Mouse (Mus musculus) liver, embryonic 11.5 days (tissue): Measurements from ENCODE around the gene Trmt61a. TPM values are rescaled to one million over a fixed set of nuclear protein-coding genes. Genes with fewer than 3 reads are reported as not detected.

Source experiments
- ATAC-seq: fragments of 200-750 bp; cut with Nextera tagmentation; replicated peaks from 2 replicates; pipeline ENCODE4 v1.8.0; 2017; ENCODE audit warnings: moderate number of reproducible peaks, mild to moderate bottlenecking, moderate TSS enrichment, moderate library complexity; ENCODE audit not compliant: low FRiP score
- DNase-seq: peaks from one replicate; pipeline ENCODE4 v3.0.0-alpha.2; 2017; ENCODE audit warnings: low spot score
- H3K27ac ChIP-seq: fragments of 300-500 bp; sonication (generic); 2 replicates; pipeline ENCODE4 v1.5.1; 2014; ENCODE audit warnings: mild to moderate bottlenecking, low read depth, low read length, control low read depth
- H3K27me3 ChIP-seq: fragments of 300-500 bp; sonication (generic); replicated peaks from 2 replicates; pipeline ENCODE4 v1.6.1; 2014; ENCODE audit warnings: low read length, mixed read lengths; ENCODE audit not compliant: control insufficient read depth, insufficient read depth
- H3K36me3 ChIP-seq: fragments of 300-500 bp; sonication (generic); 2 replicates; pipeline ENCODE4 v1.6.1; 2014; ENCODE audit warnings: mild to moderate bottlenecking, low read length, moderate library complexity, mixed read lengths; ENCODE audit not compliant: control insufficient read depth, insufficient read depth
- H3K4me1 ChIP-seq: fragments of 300-500 bp; sonication (generic); replicated peaks from 2 replicates; pipeline ENCODE4 v1.6.1; 2014; ENCODE audit warnings: low read length, mixed read lengths; ENCODE audit not compliant: control insufficient read depth, insufficient read depth
- H3K4me2 ChIP-seq: fragments of 300-500 bp; sonication (generic); 2 replicates; pipeline ENCODE4 v1.6.1; 2014; ENCODE audit warnings: mild to moderate bottlenecking, control low read depth, moderate library complexity
- H3K4me3 ChIP-seq: fragments of 300-500 bp; sonication (generic); 2 replicates; pipeline ENCODE4 v1.5.1; 2014; ENCODE audit warnings: low read depth, low read length, control low read depth
- H3K9ac ChIP-seq: fragments of 300-500 bp; sonication (generic); 2 replicates; pipeline ENCODE4 v1.6.1; 2014; ENCODE audit warnings: low read depth, low read length, control low read depth
- H3K9me3 ChIP-seq: fragments of 300-500 bp; sonication (generic); 2 replicates; pipeline ENCODE4 v1.6.1; 2016; ENCODE audit warnings: low read length, inconsistent platforms, mixed read lengths; ENCODE audit not compliant: control insufficient read depth
- WGBS: fragments of 180-500 bp; shearing (Covaris S2); extraction: QIAGEN DNeasy Blood & Tissue Kit; methylation state at CpG from one replicate; pipeline ENCODE4 v1.1.7; 2014; 5-methylcytosine and 5-hydroxymethylcytosine counted together
- polyA plus RNA-seq: library from polyadenylated mRNA; unstranded; fragments of >200 nt; fragmentation: Nextera tagmentation; extraction: Ambion mirVana; gene quantifications from 2 replicates; pipeline ENCODE4 v1.2.1, GENCODE M21; 2014

The Trmt61a gene
- polyA plus RNA-seq, 1 experiment from 2014 or later = 21.0 TPM

DNA sequence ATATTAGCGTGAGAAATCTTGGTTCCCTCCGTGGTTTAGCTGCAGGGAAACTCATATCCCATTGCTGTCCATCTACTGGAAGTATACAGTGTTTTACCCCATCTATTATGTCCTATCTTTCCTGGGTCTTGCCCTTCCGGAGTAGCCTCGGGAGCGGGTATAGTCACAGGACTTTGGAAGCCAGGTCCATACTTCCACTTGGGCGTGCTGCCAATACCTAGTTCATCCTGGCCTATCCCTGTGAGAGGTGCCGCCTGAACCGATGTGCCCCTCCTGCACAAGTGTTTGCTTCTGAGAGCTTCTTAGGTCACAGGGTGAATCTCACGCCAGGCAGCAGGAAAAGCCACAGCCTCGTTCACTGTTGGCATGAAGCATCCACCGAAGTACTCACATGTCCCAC is 11.5 kb downstream of the Trmt61a start:
- Histone ChIP-seq H3K9ac (no peak overlapping the region), H3K4me2 (no peak overlapping the region), H3K36me3 (no peaks in the 10 kb centered on the region), H3K9me3 (no peaks in the 10 kb centered on the region), H3K27me3 (no peaks in the 10 kb centered on the region), H3K4me1 (peaks cover 26% of the 10 kb centered on the region), H3K4me3 (no peak overlapping the region), H3K27ac (no peak overlapping the region)
- 80% methylated on average over 11 of the region's 11 CpGs for WGBS
- DNase-seq = no peak
- no peak for ATAC-seq

DNA sequence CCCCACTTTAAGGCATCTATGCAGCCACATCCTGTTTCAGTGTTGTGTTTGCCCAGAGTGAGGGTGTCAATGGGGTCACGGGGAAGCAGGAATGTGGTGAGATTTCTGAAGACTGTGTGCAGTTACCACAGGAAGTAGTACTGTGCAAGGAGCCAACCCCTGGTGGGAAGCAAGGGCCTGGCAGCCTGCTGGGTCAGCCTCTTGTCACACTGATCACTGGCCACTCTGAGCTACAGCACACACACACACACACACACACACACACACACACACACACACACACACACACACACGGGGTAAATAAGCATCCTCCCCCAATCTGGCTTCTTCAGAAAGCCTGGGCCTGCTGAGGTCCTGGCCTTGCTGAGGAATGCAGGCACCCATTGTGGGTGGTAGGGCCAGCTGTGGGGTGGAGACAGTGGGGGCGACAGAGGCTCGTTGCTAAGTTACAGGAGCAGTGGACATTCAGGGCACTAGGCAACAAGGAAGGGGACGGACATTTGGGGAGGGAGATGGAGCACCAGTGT is 13.5 kb downstream of the Trmt61a start:
- peak overlapping the region; percentile 28; the same call in 1 of the 2 replicates for H3K27ac ChIP-seq
- 28% methylated on average over 5 of the region's 5 CpGs for WGBS
- H3K4me1 ChIP-seq = peaks cover 30% of the 10 kb centered on the region
- no peak overlapping the region for H3K9ac ChIP-seq
- DNase-seq = no peak
- H3K4me3 ChIP-seq = no peak overlapping the region
- H3K27me3 ChIP-seq = no peaks in the 10 kb centered on the region
- ATAC-seq = no peak; the same call in 1 of the 2 replicates
- H3K4me2 ChIP-seq = no peak overlapping the region
- no peaks in the 10 kb centered on the region for H3K36me3 ChIP-seq
- no peaks in the 10 kb centered on the region for H3K9me3 ChIP-seq

- no peaks in the 10 kb centered on the region for H3K36me3 ChIP-seq
- 76% methylated on average over 5 of the region's 5 CpGs for WGBS
- no peak overlapping the region for H3K4me2 ChIP-seq
- no peaks in the 10 kb centered on the region for H3K27me3 ChIP-seq
- DNase-seq (no peak), ATAC-seq (no peak)
- no peak overlapping the region for H3K9ac ChIP-seq
- H3K27ac ChIP-seq = no peak overlapping the region
- peaks cover 30% of the 10 kb centered on the region for H3K4me1 ChIP-seq
- no peak overlapping the region for H3K4me3 ChIP-seq
- H3K9me3 ChIP-seq = no peaks in the 10 kb centered on the region
These were observed 15.0 kb downstream of the Trmt61a start for GRCm38 (mm10) chr12:111692899-111693298.

GRCm38 (mm10) chr12:111693341-111694270 is 15.7 kb downstream of the Trmt61a start:
- H3K4me2 ChIP-seq = peak overlapping the region; percentile 35

DNA sequence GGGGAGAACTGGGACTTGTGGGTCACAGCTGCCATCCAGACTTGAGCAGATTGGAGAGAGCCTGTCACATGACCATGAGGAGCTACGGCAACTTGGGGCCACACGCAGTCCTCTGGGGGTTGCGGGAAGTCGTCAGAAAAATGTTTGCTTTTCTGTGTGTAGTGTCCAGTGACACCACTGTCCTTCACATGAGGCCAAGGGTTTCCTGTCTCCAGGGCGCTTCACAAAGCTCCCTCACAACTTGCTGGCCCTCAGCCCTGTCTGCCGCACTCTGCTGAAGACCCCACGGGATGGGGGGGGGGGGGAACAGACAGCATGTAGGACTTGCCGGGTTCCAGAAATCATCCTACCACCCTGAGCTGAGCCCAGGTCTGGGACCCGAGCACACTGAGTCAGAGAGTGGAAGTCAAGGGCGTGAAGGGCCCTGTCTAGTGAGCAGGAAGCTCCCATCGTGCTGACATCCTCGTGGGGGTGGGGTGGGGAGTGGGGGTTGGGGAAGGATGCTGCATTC is 16.4 kb downstream of the Trmt61a start:
- Histone ChIP-seq H3K4me2 (peak overlapping the region; percentile 35), H3K4me3 (no peak overlapping the region), H3K36me3 (no peaks in the 10 kb centered on the region), H3K27ac (0 out of 2 replicates have a peak overlapping the region, but pooled peaks have one; percentile 9), H3K27me3 (no peaks in the 10 kb centered on the region), H3K4me1 (peaks cover 30% of the 10 kb centered on the region), H3K9me3 (no peaks in the 10 kb centered on the region), H3K9ac (0 out of 2 replicates have a peak overlapping the region, but pooled peaks have one; percentile 41)
- 23% methylated on average over 12 of the region's 12 CpGs for WGBS
- DNase-seq (no peak), ATAC-seq (no peak)

More at GRCm38 (mm10) chr12:111693341-111694270, 15.7 kb downstream of the Trmt61a start:
- H3K9me3 ChIP-seq = no peaks in the 10 kb centered on the region
- H3K4me1 ChIP-seq = peaks cover 30% of the 10 kb centered on the region
- no peaks in the 10 kb centered on the region for H3K27me3 ChIP-seq
- ATAC-seq (peak; percentile 40), DNase-seq (no peak)
- WGBS = 50% methylated on average over 18 of the region's 18 CpGs
- H3K36me3 ChIP-seq = no peaks in the 10 kb centered on the region
- no peak overlapping the region for H3K27ac ChIP-seq
- H3K9ac ChIP-seq = peak overlapping the region; percentile 41; the same call in 1 of the 2 replicates
- no peak overlapping the region for H3K4me3 ChIP-seq

DNA sequence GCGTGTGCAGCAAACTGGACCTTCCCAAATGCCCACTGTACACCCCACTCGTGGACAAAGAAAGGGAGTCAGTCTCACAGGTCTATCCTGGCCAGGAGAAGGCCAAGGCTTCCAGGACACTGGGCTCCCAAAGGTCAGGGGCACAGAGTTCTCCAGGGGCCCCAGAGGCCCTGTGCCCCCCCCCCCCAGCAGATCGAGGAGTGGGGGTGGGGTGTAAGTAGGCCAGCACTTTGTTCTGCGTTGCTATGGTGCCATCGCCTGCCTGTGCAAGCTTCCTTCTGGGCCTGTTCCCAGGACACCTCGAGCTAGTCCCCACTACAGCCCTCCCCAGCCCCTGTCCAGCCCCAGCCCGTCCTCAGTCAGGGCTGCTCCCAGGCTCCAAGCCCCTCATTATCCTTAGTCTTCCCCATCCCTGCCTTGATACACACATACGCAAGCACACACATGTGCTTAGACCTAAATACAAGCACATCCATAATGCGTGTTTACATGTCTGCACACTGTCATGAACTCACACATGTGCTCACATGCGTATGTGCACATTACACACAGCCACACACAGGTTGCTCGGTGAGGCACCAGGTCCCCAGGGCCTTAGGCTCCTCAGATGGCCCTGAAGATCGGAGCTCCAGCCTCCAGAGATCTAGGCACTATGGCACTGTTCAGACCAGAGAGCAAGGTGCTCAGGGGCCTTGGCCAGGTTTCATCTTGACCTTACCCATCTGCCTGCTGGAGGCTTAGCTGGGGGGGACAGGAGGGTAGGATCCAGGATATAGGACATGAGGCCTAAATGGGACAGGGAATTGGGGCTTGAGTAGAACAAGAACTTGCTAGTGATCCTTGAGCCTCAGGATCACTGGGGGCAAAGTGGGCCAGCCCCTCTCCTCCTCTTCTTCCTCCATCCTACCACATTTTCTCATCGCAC is 17.2 kb downstream of the Trmt61a start:
- Histone ChIP-seq H3K4me3 (no peak overlapping the region), H3K27ac (no peak overlapping the region), H3K9ac (no peak overlapping the region), H3K27me3 (no peaks in the 10 kb centered on the region; the same call in 1 of the 2 replicates), H3K36me3 (no peaks in the 10 kb centered on the region), H3K9me3 (no peaks in the 10 kb centered on the region), H3K4me2 (no peak overlapping the region), H3K4me1 (peaks cover 30% of the 10 kb centered on the region)
- no peak for ATAC-seq
- no peak for DNase-seq
- 65% methylated on average over 13 of the region's 13 CpGs for WGBS

GRCm38 (mm10) chr12:111696239-111696638 is 18.3 kb downstream of the Trmt61a start:
- peaks cover 30% of the 10 kb centered on the region for H3K4me1 ChIP-seq
- no peak overlapping the region for H3K9ac ChIP-seq
- no peaks in the 10 kb centered on the region for H3K9me3 ChIP-seq
- no peaks in the 10 kb centered on the region for H3K36me3 ChIP-seq
- 35% methylated on average over 6 of the region's 6 CpGs for WGBS
- no peak overlapping the region for H3K27ac ChIP-seq
- no peak overlapping the region for H3K4me2 ChIP-seq
- H3K27me3 ChIP-seq = no peaks in the 10 kb centered on the region; the same call in 1 of the 2 replicates
- no peak overlapping the region for H3K4me3 ChIP-seq
- peak; percentile 44 for ATAC-seq
- peak; percentile 72 for DNase-seq

DNA sequence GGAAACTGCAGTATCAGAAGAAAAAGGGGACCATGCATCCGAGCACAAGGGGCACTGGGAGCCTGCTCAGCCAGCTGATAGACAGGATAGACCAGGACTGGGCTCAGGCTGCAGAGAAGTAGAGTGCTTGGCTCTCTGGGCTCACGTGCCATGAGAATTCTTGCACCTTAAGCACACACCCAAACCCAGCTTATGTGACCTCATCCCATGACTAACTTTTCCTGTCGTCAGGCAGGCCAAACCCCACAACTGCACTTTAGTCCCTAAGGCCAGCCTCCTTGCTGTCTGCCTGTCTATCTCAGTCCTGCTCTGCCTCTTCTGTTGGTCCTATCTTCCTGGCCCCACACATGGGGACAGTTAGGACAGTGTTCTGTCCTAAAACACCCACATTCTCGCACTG is 19.8 kb downstream of the Trmt61a start:
- Histone ChIP-seq H3K4me3 (no peak overlapping the region), H3K9ac (no peak overlapping the region), H3K4me1 (peaks cover 22% of the 10 kb centered on the region), H3K9me3 (no peaks in the 10 kb centered on the region), H3K27ac (no peak overlapping the region), H3K27me3 (no peaks in the 10 kb centered on the region; the same call in 1 of the 2 replicates), H3K36me3 (no peaks in the 10 kb centered on the region), H3K4me2 (no peak overlapping the region)
- DNase-seq (no peak), ATAC-seq (no peak)
- 63% methylated on average over 4 of the region's 4 CpGs for WGBS
